Mouse (Mus musculus): ENCODE results near the gene Tox2.
A peak's percentile ranks its signal among the peaks of the same experiment; 100 is the strongest.

The Tox2 gene

GRCm38 (mm10) chr2:163253248-163254099 is 50.5 kb downstream of the Tox2 start:
- peak in 1 of 2 experiments; percentile 23 for DNase-seq (ENCODE audit: inconsistent age in 2 of 2, low spot score in 1 of 2)

- DNase-seq (ENCODE audit: inconsistent age in 2 of 2, low spot score in 1 of 2): no peak
Measured at GRCm38 (mm10) chr2:163254228-163254627, 51.3 kb downstream of the Tox2 start.

GRCm38 (mm10) chr2:163256765-163257164 is 53.8 kb downstream of the Tox2 start:
- no peak for DNase-seq (ENCODE audit: inconsistent age in 2 of 2, low spot score in 1 of 2)

- DNase-seq (ENCODE audit: inconsistent age in 2 of 2, low spot score in 1 of 2): no peak
Measured at GRCm38 (mm10) chr2:163261362-163262054, 58.6 kb downstream of the Tox2 start.

GRCm38 (mm10) chr2:163262055-163262420 is 59.1 kb downstream of the Tox2 start:
- DNase-seq (ENCODE audit: inconsistent age in 2 of 2, low spot score in 1 of 2): no peak

- DNase-seq (ENCODE audit: inconsistent age in 2 of 2, low spot score in 1 of 2): no peak
Measured at GRCm38 (mm10) chr2:163267097-163267496, 64.2 kb downstream of the Tox2 start.

GRCm38 (mm10) chr2:163271581-163272492 is 68.9 kb downstream of the Tox2 start:
- DNase-seq (ENCODE audit: inconsistent age in 2 of 2, low spot score in 1 of 2): peak; percentile 32 to 34

- DNase-seq (ENCODE audit: inconsistent age in 2 of 2, low spot score in 1 of 2): peak in 1 of 2 experiments; percentile 33
Measured at GRCm38 (mm10) chr2:163273815-163274214, 70.9 kb downstream of the Tox2 start.

GRCm38 (mm10) chr2:163275986-163276385 is 73.1 kb downstream of the Tox2 start:
- DNase-seq (ENCODE audit: inconsistent age in 2 of 2, low spot score in 1 of 2): no peak

GRCm38 (mm10) chr2:163277979-163278378 is 75.1 kb downstream of the Tox2 start:
- no peak for DNase-seq (ENCODE audit: inconsistent age in 2 of 2, low spot score in 1 of 2)

- peak in 1 of 2 experiments; percentile 29 for DNase-seq (ENCODE audit: inconsistent age in 2 of 2, low spot score in 1 of 2)
Measured at GRCm38 (mm10) chr2:163280636-163281322, 77.9 kb downstream of the Tox2 start.

- peak in 1 of 2 experiments; percentile 48 for DNase-seq (ENCODE audit: inconsistent age in 2 of 2, low spot score in 1 of 2)
Measured at GRCm38 (mm10) chr2:163284856-163285255, 81.9 kb downstream of the Tox2 start.

- no peak for DNase-seq (ENCODE audit: inconsistent age in 2 of 2, low spot score in 1 of 2)
Measured at GRCm38 (mm10) chr2:163285335-163285734, 82.4 kb downstream of the Tox2 start.

GRCm38 (mm10) chr2:163285762-163286161 is 82.8 kb downstream of the Tox2 start:
- DNase-seq (ENCODE audit: inconsistent age in 2 of 2, low spot score in 1 of 2): no peak

GRCm38 (mm10) chr2:163288881-163289379 is 86.0 kb downstream of the Tox2 start:
- DNase-seq (ENCODE audit: inconsistent age in 2 of 2, low spot score in 1 of 2): peak in 1 of 2 experiments; percentile 41

- DNase-seq (ENCODE audit: inconsistent age in 2 of 2, low spot score in 1 of 2): no peak
Measured at GRCm38 (mm10) chr2:163296999-163297630, 94.2 kb downstream of the Tox2 start.

- peak in 1 of 2 experiments; percentile 50 for DNase-seq (ENCODE audit: inconsistent age in 2 of 2, low spot score in 1 of 2)
Measured at GRCm38 (mm10) chr2:163300069-163301060, 97.4 kb downstream of the Tox2 start.

- no peak for DNase-seq (ENCODE audit: inconsistent age in 2 of 2, low spot score in 1 of 2)
Measured at GRCm38 (mm10) chr2:163301641-163302040, 98.7 kb downstream of the Tox2 start.

- no peak for DNase-seq (ENCODE audit: inconsistent age in 2 of 2, low spot score in 1 of 2)
Measured at GRCm38 (mm10) chr2:163303037-163303436, 100.1 kb downstream of the Tox2 start.

All from adrenal gland, adult (tissue).